Mouse (Mus musculus) small intestine, adult 2 months (tissue): ENCODE measurements at regions not wholly inside any gene's neighbourhood (a gene's known extent, or its start where the extent isn't known, plus 50 kb on each side); places are given as distances from the start of the nearest gene placed in this dataset.

Experiments used
- CTCF ChIP-seq: fragments of 200-500 bp; IDR thresholded peaks from 2 replicates; pipeline ENCODE4 v1.5.1; 2012; ENCODE audit warnings: low read depth, mild to moderate bottlenecking, control low read depth, inconsistent platforms, low read length, moderate library complexity, mixed read lengths; ENCODE audit not compliant: insufficient replicate concordance, insufficient read length; ENCODE audit errors: extremely low read depth
- POLR2A ChIP-seq: fragments of 200-500 bp; IDR thresholded peaks from 2 replicates; pipeline ENCODE4 v1.6.1; 2012; ENCODE audit warnings: low read depth, mild to moderate bottlenecking, control low read depth, inconsistent platforms, low read length, moderate library complexity

- TF ChIP-seq POLR2A (no peak), CTCF (no peak)
Measured at GRCm38 (mm10) chr2:74120051-74120450, 208.9 kb upstream of the Atp5g3 start.
